Mouse (Mus musculus) stomach, embryonic 14.5 days (tissue): ENCODE measurements around the gene Ino80b. TPM values are rescaled to one million over a fixed set of nuclear protein-coding genes. Genes with fewer than 3 reads are reported as not detected.

Experiments
- ATAC-seq: fragments of 200-750 bp; cut with Nextera tagmentation; 2 replicates; pipeline ENCODE4 v1.8.0; 2017; ENCODE audit warnings: low read depth, moderate TSS enrichment; ENCODE audit not compliant: insufficient number of reproducible peaks, insufficient read depth, low FRiP score
- H3K27ac ChIP-seq: fragments of 300-500 bp; sonication (generic); 2 replicates; pipeline ENCODE4 v1.5.1; 2014; ENCODE audit warnings: mild to moderate bottlenecking, low read length, moderate library complexity, mixed read lengths
- H3K27me3 ChIP-seq: fragments of 300-500 bp; sonication (generic); 2 replicates; pipeline ENCODE4 v1.6.1; 2014; ENCODE audit warnings: low read length, control low read depth, mixed read lengths; ENCODE audit not compliant: control insufficient read depth, insufficient read depth
- H3K36me3 ChIP-seq: fragments of 300-500 bp; sonication (generic); 2 replicates; pipeline ENCODE4 v1.6.1; 2014; ENCODE audit warnings: mild to moderate bottlenecking, control low read depth, low read length, moderate library complexity, mixed read lengths; ENCODE audit not compliant: control insufficient read depth, insufficient read depth
- H3K4me1 ChIP-seq: fragments of 300-500 bp; sonication (generic); 2 replicates; pipeline ENCODE4 v1.6.1; 2014; ENCODE audit warnings: low read length, control low read depth, mixed read lengths; ENCODE audit not compliant: control insufficient read depth, insufficient read depth
- H3K4me2 ChIP-seq: fragments of 300-500 bp; sonication (generic); replicated peaks from 2 replicates; pipeline ENCODE4 v1.6.1; 2014; ENCODE audit warnings: low read depth, low read length, control low read depth
- H3K4me3 ChIP-seq: fragments of 300-500 bp; sonication (generic); 2 replicates; pipeline ENCODE4 v1.5.1; 2014; ENCODE audit warnings: low read depth, low read length, control low read depth
- H3K9ac ChIP-seq: fragments of 300-500 bp; sonication (generic); replicated peaks from 2 replicates; pipeline ENCODE4 v1.6.1; 2014; ENCODE audit warnings: low read depth, mild to moderate bottlenecking, control low read depth, low read length, moderate library complexity, mixed read lengths
- H3K9me3 ChIP-seq: fragments of 300-500 bp; sonication (generic); 2 replicates; pipeline ENCODE4 v1.6.1; 2016; ENCODE audit warnings: low read depth, low read length, control low read depth; ENCODE audit not compliant: control insufficient read depth
- WGBS: fragments of 180-500 bp; shearing (Covaris S2); extraction: QIAGEN DNeasy Blood & Tissue Kit; methylation state at CpG from one replicate; pipeline ENCODE4 v1.1.7; 2014; 5-methylcytosine and 5-hydroxymethylcytosine counted together
- polyA plus RNA-seq: library from polyadenylated mRNA; unstranded; fragments of >200 nt; fragmentation: Nextera tagmentation; extraction: Ambion mirVana; gene quantifications from 2 replicates; pipeline ENCODE4 v1.2.1, GENCODE M21; 2014

Gene Ino80b
- polyA plus RNA-seq, 1 experiment from 2014 or later: 13.6 TPM

- peak; percentile 5; the same call in 1 of the 2 replicates for ATAC-seq
- H3K4me2 ChIP-seq: peak overlapping the region; percentile 92
- H3K36me3 ChIP-seq: no peaks in the 10 kb centered on the region
- no peaks in the 10 kb centered on the region for H3K9me3 ChIP-seq
- peak overlapping the region; percentile 79 for H3K4me3 ChIP-seq
- peaks cover 26% of the 10 kb centered on the region for H3K4me1 ChIP-seq
- no peaks in the 10 kb centered on the region for H3K27me3 ChIP-seq
- under 1% methylated on average over 30 of the region's 30 CpGs for WGBS
- H3K27ac ChIP-seq: 0 out of 2 replicates have a peak overlapping the region, but pooled peaks have one; percentile 44
- peak overlapping the region; percentile 63 for H3K9ac ChIP-seq
Observed at GRCm38 (mm10) chr6:83124851-83125312, 349 bp downstream of the Ino80b start.

GRCm38 (mm10) chr6:83122961-83123360 lies 2.3 kb downstream of the Ino80b start:
- Histone ChIP-seq H3K27ac (peak overlapping the region; percentile 99; the same call in 1 of the 2 replicates), H3K9me3 (no peaks in the 10 kb centered on the region), H3K36me3 (peaks cover 13% of the 10 kb centered on the region; the same call in 1 of the 2 replicates), H3K4me3 (no peak overlapping the region), H3K4me1 (peaks cover 30% of the 10 kb centered on the region), H3K27me3 (no peaks in the 10 kb centered on the region), H3K4me2 (peak overlapping the region; percentile 91), H3K9ac (no peak overlapping the region)
- ATAC-seq: no peak
- 91% methylated on average over 5 of the region's 5 CpGs for WGBS

GRCm38 (mm10) chr6:83121863-83122710 lies 3.1 kb downstream of the Ino80b start:
- Histone ChIP-seq H3K27ac (peak overlapping the region; percentile 99), H3K9ac (peak overlapping the region; percentile 87), H3K4me3 (peak overlapping the region; percentile 66), H3K36me3 (peaks cover 18% of the 10 kb centered on the region), H3K27me3 (no peaks in the 10 kb centered on the region), H3K9me3 (no peaks in the 10 kb centered on the region), H3K4me1 (peaks cover 30% of the 10 kb centered on the region), H3K4me2 (peak overlapping the region; percentile 91)
- WGBS: under 1% methylated on average over 46 of the region's 52 CpGs
- ATAC-seq: no peak

GRCm38 (mm10) chr6:83120930-83121862 lies 4.0 kb downstream of the Ino80b start, which contains the start of gene Wbp1:
Gene Wbp1, minus strand, starts transcription at chr6:83121559.
- no peaks in the 10 kb centered on the region for H3K9me3 ChIP-seq
- H3K27me3 ChIP-seq: no peaks in the 10 kb centered on the region
- peak within 1 kb of the TSS; percentile 87 for H3K9ac ChIP-seq
- peak within 1 kb of the TSS; percentile 99 for H3K27ac ChIP-seq
- peaks cover 38% of the 10 kb centered on the region for H3K4me1 ChIP-seq
- H3K4me2 ChIP-seq: peak within 1 kb of the TSS; percentile 91
- under 1% methylated on average over 37 of the region's 38 CpGs for WGBS
- peak within 1 kb of the TSS; percentile 66 for H3K4me3 ChIP-seq
- H3K36me3 ChIP-seq: peaks cover 21% of the 10 kb centered on the region
- ATAC-seq: peak; percentile 96

- Histone ChIP-seq H3K27ac (no peak overlapping the region), H3K9me3 (no peaks in the 10 kb centered on the region), H3K4me3 (no peak overlapping the region; the same call in 1 of the 2 replicates), H3K9ac (no peak overlapping the region; the same call in 1 of the 2 replicates), H3K27me3 (no peaks in the 10 kb centered on the region), H3K36me3 (peaks cover 21% of the 10 kb centered on the region), H3K4me1 (peaks cover 39% of the 10 kb centered on the region), H3K4me2 (peak overlapping the region; percentile 67)
- ATAC-seq: no peak
- 80% methylated on average over 7 of the region's 7 CpGs for WGBS
Observed at GRCm38 (mm10) chr6:83119734-83120051, 5.5 kb downstream of the Ino80b start.

GRCm38 (mm10) chr6:83118825-83119733 lies 6.2 kb downstream of the Ino80b start:
- H3K9ac ChIP-seq: no peak overlapping the region
- H3K4me1 ChIP-seq: peaks cover 38% of the 10 kb centered on the region
- no peak overlapping the region for H3K27ac ChIP-seq
- no peak overlapping the region for H3K4me3 ChIP-seq
- peaks cover 21% of the 10 kb centered on the region for H3K36me3 ChIP-seq
- 73% methylated on average over 14 of the region's 14 CpGs for WGBS
- no peaks in the 10 kb centered on the region for H3K9me3 ChIP-seq
- peak overlapping the region; percentile 67; the same call in 1 of the 2 replicates for H3K4me2 ChIP-seq
- H3K27me3 ChIP-seq: no peaks in the 10 kb centered on the region
- ATAC-seq: no peak

GRCm38 (mm10) chr6:83118369-83118768 lies 6.9 kb downstream of the Ino80b start:
- peaks cover 21% of the 10 kb centered on the region for H3K36me3 ChIP-seq
- H3K4me3 ChIP-seq: no peak overlapping the region
- no peak overlapping the region for H3K9ac ChIP-seq
- H3K4me2 ChIP-seq: no peak overlapping the region
- ATAC-seq: no peak
- WGBS: 81% methylated on average over 11 of the region's 11 CpGs
- H3K4me1 ChIP-seq: peaks cover 34% of the 10 kb centered on the region
- no peak overlapping the region for H3K27ac ChIP-seq
- H3K9me3 ChIP-seq: no peaks in the 10 kb centered on the region
- H3K27me3 ChIP-seq: no peaks in the 10 kb centered on the region
